Mouse (Mus musculus) embryonic fibroblast, embryonic 13.5 days (primary cell): ENCODE results near the gene Cacul1.
A peak's percentile ranks its signal among the peaks of the same experiment; 100 is the strongest.

Experiments
- CTCF ChIP-seq: IDR thresholded peaks from 2 replicates; pipeline ENCODE4 v1.5.1; 2011; ENCODE audit warnings: mild to moderate bottlenecking, control low read depth, low read length, moderate library complexity, borderline replicate concordance; ENCODE audit not compliant: insufficient read depth
- POLR2A ChIP-seq: IDR thresholded peaks from 2 replicates; pipeline ENCODE4 v1.6.1; 2011; ENCODE audit warnings: low read depth, mild to moderate bottlenecking, control low read depth, low read length, moderate library complexity

- no peak for TF ChIP-seq POLR2A
- TF ChIP-seq CTCF, result 0 out of 2 replicates have a peak, but pooled peaks have one; percentile 10
These were observed 27.3 kb downstream of the Cacul1 start for GRCm38 (mm10) chr19:60553501-60553900.
